Mouse (Mus musculus) liver, embryonic 12.5 days (tissue): ENCODE data around the gene Nus1. TPM values are rescaled to one million over a fixed set of nuclear protein-coding genes. Genes with fewer than 3 reads are reported as not detected.

Source experiments
- ATAC-seq: fragments of 200-750 bp; cut with Nextera tagmentation; 2 replicates; pipeline ENCODE4 v1.8.0; 2017; ENCODE audit warnings: moderate number of reproducible peaks, mild to moderate bottlenecking, moderate library complexity
- H3K27ac ChIP-seq: fragments of 300-500 bp; sonication (generic); 2 replicates; pipeline ENCODE4 v1.5.1; 2016; ENCODE audit warnings: mild to moderate bottlenecking
- H3K27me3 ChIP-seq: fragments of 300-500 bp; sonication (generic); replicated peaks from 2 replicates; pipeline ENCODE4 v1.6.1; 2016; ENCODE audit warnings: mild to moderate bottlenecking, moderate library complexity
- H3K36me3 ChIP-seq: fragments of 300-500 bp; sonication (generic); 2 replicates; pipeline ENCODE4 v1.6.1; 2016; ENCODE audit warnings: mild to moderate bottlenecking, moderate library complexity
- H3K4me1 ChIP-seq: fragments of 300-500 bp; sonication (generic); 2 replicates; pipeline ENCODE4 v1.6.1; 2016
- H3K4me2 ChIP-seq: fragments of 300-500 bp; sonication (generic); 2 replicates; pipeline ENCODE4 v1.6.1; 2016; ENCODE audit warnings: mild to moderate bottlenecking, moderate library complexity
- H3K4me3 ChIP-seq: fragments of 300-500 bp; sonication (generic); 2 replicates; pipeline ENCODE4 v1.5.1; 2016; ENCODE audit warnings: mild to moderate bottlenecking, moderate library complexity
- H3K9ac ChIP-seq: fragments of 300-500 bp; sonication (generic); 2 replicates; pipeline ENCODE4 v1.6.1; 2016; ENCODE audit warnings: mild to moderate bottlenecking, moderate library complexity
- H3K9me3 ChIP-seq: fragments of 300-500 bp; sonication (generic); replicated peaks from 2 replicates; pipeline ENCODE4 v1.6.1; 2016; ENCODE audit warnings: mild to moderate bottlenecking, moderate library complexity
- WGBS: fragments of 180-500 bp; shearing (Covaris S2); methylation state at CpG from one replicate; pipeline ENCODE4 v1.1.7; 2016; ENCODE audit not compliant: insufficient replicate concordance; 5-methylcytosine and 5-hydroxymethylcytosine counted together
- polyA plus RNA-seq: library from polyadenylated mRNA; unstranded; fragments of >200 nt; fragmentation: Nextera tagmentation; extraction: Ambion mirVana; gene quantifications from 2 replicates; pipeline ENCODE4 v1.2.1, GENCODE M21; 2016

The Nus1 gene
- polyA plus RNA-seq, 1 experiment from 2014 or later = 10.5 TPM

GRCm38 (mm10) chr10:52418931-52419330, 1.6 kb downstream of the Nus1 start:
- WGBS = 23% methylated on average over 5 of the region's 5 CpGs
- Histone ChIP-seq H3K4me3 (peak overlapping the region; percentile 96), H3K4me2 (peak overlapping the region; percentile 89), H3K27ac (peak overlapping the region; percentile 84; the same call in 1 of the 2 replicates), H3K9me3 (no peaks in the 10 kb centered on the region), H3K4me1 (peaks cover 50% of the 10 kb centered on the region), H3K9ac (peak overlapping the region; percentile 95), H3K27me3 (no peaks in the 10 kb centered on the region), H3K36me3 (no peaks in the 10 kb centered on the region)
- ATAC-seq = no peak

GRCm38 (mm10) chr10:52419402-52419801, 2.1 kb downstream of the Nus1 start:
- no peaks in the 10 kb centered on the region for H3K27me3 ChIP-seq
- H3K4me2 ChIP-seq = peak overlapping the region; percentile 89
- no peaks in the 10 kb centered on the region for H3K9me3 ChIP-seq
- peaks cover 50% of the 10 kb centered on the region for H3K4me1 ChIP-seq
- 63% methylated on average over 4 of the region's 4 CpGs for WGBS
- ATAC-seq = no peak
- no peaks in the 10 kb centered on the region for H3K36me3 ChIP-seq
- no peak overlapping the region for H3K27ac ChIP-seq
- peak overlapping the region; percentile 95; the same call in 1 of the 2 replicates for H3K9ac ChIP-seq
- peak overlapping the region; percentile 96 for H3K4me3 ChIP-seq

- H3K4me1 ChIP-seq = peaks cover 50% of the 10 kb centered on the region
- H3K4me3 ChIP-seq = no peak overlapping the region
- no peak overlapping the region for H3K4me2 ChIP-seq
- 72% methylated on average over 1 of the region's 1 CpGs for WGBS
- ATAC-seq = no peak
- no peak overlapping the region for H3K27ac ChIP-seq
- H3K9ac ChIP-seq = no peak overlapping the region
- H3K9me3 ChIP-seq = no peaks in the 10 kb centered on the region
- peaks cover under 1% of the 10 kb centered on the region; the same call in 1 of the 2 replicates for H3K36me3 ChIP-seq
- H3K27me3 ChIP-seq = no peaks in the 10 kb centered on the region
Observed at GRCm38 (mm10) chr10:52420526-52420925, 3.2 kb downstream of the Nus1 start.

DNA sequence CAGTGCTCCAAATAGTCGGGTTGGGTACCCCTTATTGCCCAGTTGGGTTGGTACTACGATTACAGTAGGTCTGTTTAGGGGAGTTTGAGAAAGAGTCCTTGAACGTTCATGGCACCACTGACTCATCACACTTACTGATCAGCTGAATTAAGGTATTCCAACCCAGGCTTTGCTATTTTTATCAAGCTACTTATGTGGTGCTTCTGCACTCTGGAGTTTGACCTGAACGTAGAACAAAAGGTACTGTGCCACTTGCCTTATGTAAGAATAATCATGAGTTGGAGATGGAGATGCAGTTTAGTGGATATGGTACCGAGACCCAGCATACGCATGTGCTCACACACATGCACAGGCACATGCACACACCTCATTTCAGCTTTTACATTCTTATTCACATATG, 4.4 kb downstream of the Nus1 start:
- 76% methylated on average over 6 of the region's 6 CpGs for WGBS
- no peak for ATAC-seq
- no peak overlapping the region for H3K4me3 ChIP-seq

GRCm38 (mm10) chr10:52423097-52423496, 5.8 kb downstream of the Nus1 start:
- Histone ChIP-seq H3K36me3 (peaks cover 3% of the 10 kb centered on the region; the same call in 1 of the 2 replicates), H3K4me3 (no peak overlapping the region), H3K4me2 (no peak overlapping the region), H3K27ac (no peak overlapping the region), H3K9ac (no peak overlapping the region), H3K27me3 (no peaks in the 10 kb centered on the region), H3K4me1 (peaks cover 35% of the 10 kb centered on the region), H3K9me3 (no peaks in the 10 kb centered on the region)
- ATAC-seq = no peak
- WGBS = 50% methylated on average over 2 of the region's 2 CpGs

More for the DNA sequence above, 4.4 kb downstream of the Nus1 start:
- Histone ChIP-seq H3K4me2 (no peak overlapping the region), H3K36me3 (peaks cover 3% of the 10 kb centered on the region; the same call in 1 of the 2 replicates), H3K27ac (no peak overlapping the region), H3K9me3 (no peaks in the 10 kb centered on the region), H3K9ac (no peak overlapping the region), H3K4me1 (peaks cover 41% of the 10 kb centered on the region), H3K27me3 (no peaks in the 10 kb centered on the region)

DNA sequence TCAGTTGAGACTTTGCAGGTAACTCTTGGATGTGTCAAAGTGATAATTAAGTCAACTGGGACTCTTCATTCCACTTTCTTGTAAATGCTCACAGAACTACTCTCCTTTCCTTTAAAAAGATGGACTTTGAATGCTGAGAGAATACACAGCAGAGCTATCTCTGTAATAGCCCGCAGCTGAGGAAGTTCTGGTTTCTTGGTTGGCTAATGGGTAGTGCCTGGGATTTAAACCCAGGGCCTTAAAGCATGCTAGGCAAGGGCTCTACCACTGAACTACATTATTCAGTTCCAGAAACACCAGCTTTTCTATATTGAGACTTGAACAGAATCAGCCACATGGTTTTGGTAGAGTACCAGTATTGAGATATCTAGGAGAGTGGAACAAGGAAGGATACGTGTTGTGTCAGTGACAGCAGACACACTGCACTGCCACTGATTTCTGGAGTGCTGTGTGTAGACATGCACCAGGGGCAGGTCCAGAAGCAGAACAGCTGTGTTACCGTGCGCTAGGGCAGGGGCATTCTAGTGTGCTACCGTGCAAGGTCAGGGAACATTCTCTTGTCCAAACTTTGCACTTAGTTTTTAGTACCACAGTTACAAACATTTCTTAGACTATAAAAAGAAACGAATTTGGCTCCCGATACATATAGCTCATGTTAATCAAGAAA, 9.1 kb downstream of the Nus1 start:
- no peak for ATAC-seq
- Histone ChIP-seq H3K36me3 (peaks cover 26% of the 10 kb centered on the region), H3K9me3 (no peaks in the 10 kb centered on the region), H3K4me2 (no peak overlapping the region), H3K4me1 (0 out of 2 replicates have a peak, but pooled peaks cover 10% of the 10 kb centered on the region), H3K9ac (no peak overlapping the region), H3K27ac (no peak overlapping the region), H3K27me3 (no peaks in the 10 kb centered on the region), H3K4me3 (no peak overlapping the region)
- WGBS = 79% methylated on average over 7 of the region's 7 CpGs

GRCm38 (mm10) chr10:52427634-52428415, 10.5 kb downstream of the Nus1 start:
- H3K36me3 ChIP-seq = peaks cover 39% of the 10 kb centered on the region
- H3K9me3 ChIP-seq = no peaks in the 10 kb centered on the region
- WGBS = 63% methylated on average over 2 of the region's 2 CpGs
- no peak overlapping the region for H3K4me3 ChIP-seq
- H3K4me2 ChIP-seq = no peak overlapping the region
- ATAC-seq = no peak
- no peak overlapping the region for H3K9ac ChIP-seq
- 0 out of 2 replicates have a peak, but pooled peaks cover 10% of the 10 kb centered on the region for H3K4me1 ChIP-seq
- H3K27me3 ChIP-seq = no peaks in the 10 kb centered on the region
- no peak overlapping the region for H3K27ac ChIP-seq

- Histone ChIP-seq H3K9ac (no peak overlapping the region), H3K9me3 (no peaks in the 10 kb centered on the region), H3K4me1 (0 out of 2 replicates have a peak, but pooled peaks cover 3% of the 10 kb centered on the region), H3K27ac (no peak overlapping the region), H3K27me3 (no peaks in the 10 kb centered on the region), H3K4me3 (no peak overlapping the region), H3K36me3 (peaks cover 67% of the 10 kb centered on the region), H3K4me2 (no peak overlapping the region)
- WGBS = 71% methylated on average over 1 of the region's 1 CpGs
- no peak for ATAC-seq
Observed at GRCm38 (mm10) chr10:52430953-52431352, 13.6 kb downstream of the Nus1 start.

- Histone ChIP-seq H3K36me3 (peaks cover 87% of the 10 kb centered on the region), H3K9me3 (no peaks in the 10 kb centered on the region), H3K27ac (no peak overlapping the region), H3K4me1 (no peaks in the 10 kb centered on the region), H3K27me3 (no peaks in the 10 kb centered on the region), H3K9ac (no peak overlapping the region), H3K4me3 (no peak overlapping the region), H3K4me2 (no peak overlapping the region)
- WGBS = 84% methylated on average over 8 of the region's 8 CpGs
- no peak for ATAC-seq
Observed at GRCm38 (mm10) chr10:52434836-52435235, 17.5 kb downstream of the Nus1 start.

DNA sequence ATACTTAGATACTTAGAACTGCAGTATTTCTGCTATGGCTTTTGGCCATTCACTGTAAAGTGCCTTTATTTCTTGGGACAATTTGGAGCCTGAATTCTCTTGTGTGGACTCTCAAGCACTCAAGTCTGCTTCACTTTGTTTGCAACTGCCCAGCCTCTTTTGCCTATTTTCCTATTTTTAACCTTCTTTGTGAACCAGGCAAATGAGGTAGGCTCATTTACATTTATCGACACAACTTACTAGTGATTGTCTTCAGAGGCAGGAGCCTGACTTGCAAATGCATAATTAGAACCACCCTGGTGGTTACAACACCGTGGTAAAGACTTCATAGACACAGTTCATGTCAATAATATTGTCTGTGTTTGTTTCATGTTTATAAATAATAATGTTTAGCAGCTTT, 43.3 kb downstream of the Nus1 start:
- ATAC-seq = no peak
- Histone ChIP-seq H3K4me2 (no peak overlapping the region), H3K4me3 (no peak overlapping the region), H3K9ac (no peak overlapping the region), H3K36me3 (no peaks in the 10 kb centered on the region), H3K27me3 (no peaks in the 10 kb centered on the region), H3K9me3 (no peaks in the 10 kb centered on the region), H3K27ac (no peak overlapping the region), H3K4me1 (no peaks in the 10 kb centered on the region)
- WGBS = 58% methylated on average over 2 of the region's 2 CpGs

GRCm38 (mm10) chr10:52463941-52464739, 46.8 kb downstream of the Nus1 start:
- no peak for ATAC-seq
- H3K9ac ChIP-seq = no peak overlapping the region
- no peak overlapping the region for H3K4me3 ChIP-seq
- no peaks in the 10 kb centered on the region for H3K9me3 ChIP-seq
- H3K36me3 ChIP-seq = no peaks in the 10 kb centered on the region
- no peaks in the 10 kb centered on the region for H3K4me1 ChIP-seq
- H3K27ac ChIP-seq = no peak overlapping the region
- no peaks in the 10 kb centered on the region for H3K27me3 ChIP-seq
- H3K4me2 ChIP-seq = no peak overlapping the region
- WGBS = 65% methylated on average over 7 of the region's 7 CpGs

DNA sequence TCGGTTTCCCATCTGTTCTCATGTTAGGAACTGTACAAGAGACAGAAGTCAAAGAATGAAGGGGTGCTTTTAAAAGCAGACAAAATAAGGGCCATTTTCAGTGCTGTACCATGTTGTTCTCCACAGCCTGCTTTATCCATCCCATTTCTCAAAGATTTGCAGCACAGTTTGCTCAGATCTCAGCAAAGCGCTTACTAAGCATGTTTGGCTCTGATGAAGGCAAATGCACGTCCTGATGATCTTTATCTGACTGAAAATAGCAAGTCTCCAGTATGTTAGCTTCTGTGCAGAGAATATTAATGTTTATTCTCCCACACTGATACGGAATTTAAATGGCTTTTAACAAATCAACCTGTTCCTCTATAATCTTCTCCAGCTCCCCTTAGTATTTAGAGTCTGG, 54.2 kb downstream of the Nus1 start:
- ATAC-seq = no peak
- H3K4me3 ChIP-seq = no peak overlapping the region
- H3K27ac ChIP-seq = no peak overlapping the region
- H3K36me3 ChIP-seq = no peaks in the 10 kb centered on the region
- no peak overlapping the region for H3K9ac ChIP-seq
- no peak overlapping the region for H3K4me2 ChIP-seq
- WGBS = 55% methylated on average over 4 of the region's 4 CpGs
- no peaks in the 10 kb centered on the region for H3K9me3 ChIP-seq
- H3K4me1 ChIP-seq = no peaks in the 10 kb centered on the region
- no peaks in the 10 kb centered on the region for H3K27me3 ChIP-seq
